In genomic region chr1:89769641-89770040, GRCm38 (mm10) we compare ENCODE assay signal across 19 mouse cellular contexts.
DNase-seq lines count a peak whose midpoint lies in the region; ATAC-seq and TF ChIP-seq lines count a peak whose summit lies in the region.
"Had no signal": no experiment of that assay in that cellular context is flagged by ENCODE, and none has a peak within 500 bp of the region (broad histone marks: within the 10 kb centered on the region; RNA-seq: fewer than 3 reads in every experiment).

No protein-coding gene starts in this region.

- H3K9ac ChIP-seq in hindbrain, postnatal 0 days (replicated peaks; ENCODE audit: low read length): no peak overlapping the region
- H3K9ac ChIP-seq in hindbrain, embryonic 13.5 days: no peak overlapping the region
- no peak overlapping the region for H3K9ac ChIP-seq in neural tube, embryonic 12.5 days
- no peak overlapping the region for H3K9ac ChIP-seq in liver, postnatal 0 days (replicated peaks)
- H3K9ac ChIP-seq: embryonic facial prominence, embryonic 15.5 days; heart, embryonic 15.5 days; intestine, embryonic 15.5 days had no signal

- H3K4me3 ChIP-seq in hindbrain, postnatal 0 days (ENCODE audit: low read length): no peak overlapping the region
- no peak overlapping the region for H3K4me3 ChIP-seq in hindbrain, embryonic 13.5 days
- H3K4me3 ChIP-seq in neural tube, embryonic 12.5 days: no peak overlapping the region
- H3K4me3 ChIP-seq in liver, postnatal 0 days (ENCODE audit: low read depth, low read length): no peak overlapping the region
- H3K4me3 ChIP-seq: embryonic facial prominence, embryonic 15.5 days; heart, embryonic 15.5 days; intestine, embryonic 15.5 days had no signal

- H3K27ac ChIP-seq in hindbrain, postnatal 0 days: no peak overlapping the region
- H3K27ac ChIP-seq in hindbrain, embryonic 13.5 days: no peak overlapping the region
- no peak overlapping the region for H3K27ac ChIP-seq in neural tube, embryonic 12.5 days
- no peak overlapping the region for H3K27ac ChIP-seq in liver, postnatal 0 days (ENCODE audit: low read depth)
- H3K27ac ChIP-seq: embryonic facial prominence, embryonic 15.5 days; heart, embryonic 15.5 days; intestine, embryonic 15.5 days had no signal

- no peak overlapping the region for H3K4me2 ChIP-seq in hindbrain, postnatal 0 days (ENCODE audit: low read depth, low read length)
- no peak overlapping the region for H3K4me2 ChIP-seq in hindbrain, embryonic 13.5 days
- H3K4me2 ChIP-seq in neural tube, embryonic 12.5 days (replicated peaks): no peak overlapping the region
- H3K4me2 ChIP-seq in liver, postnatal 0 days (ENCODE audit: low read depth, low read length): no peak overlapping the region
- H3K4me2 ChIP-seq: embryonic facial prominence, embryonic 15.5 days; heart, embryonic 15.5 days; intestine, embryonic 15.5 days had no signal

- peak; percentile 42; the same call in 1 of the 2 replicates for ATAC-seq in hindbrain, postnatal 0 days
- ATAC-seq in hindbrain, embryonic 13.5 days (ENCODE audit: low FRiP score): no peak
- ATAC-seq in neural tube, embryonic 12.5 days (ENCODE audit: low FRiP score, low read depth): 0 out of 2 replicates have a peak, but pooled peaks have one; percentile 17
- no peak for ATAC-seq in liver, postnatal 0 days
- ATAC-seq: intestine, embryonic 15.5 days had no signal

- 0 out of 2 replicates have a peak, but pooled peaks cover 3% of the 10 kb centered on the region for H3K36me3 ChIP-seq in hindbrain, postnatal 0 days (ENCODE audit: insufficient read depth, low read length)
- peaks cover 22% of the 10 kb centered on the region for H3K36me3 ChIP-seq in hindbrain, embryonic 13.5 days
- no peaks in the 10 kb centered on the region; the same call in 1 of the 2 replicates for H3K36me3 ChIP-seq in neural tube, embryonic 12.5 days
- H3K36me3 ChIP-seq in liver, postnatal 0 days (replicated peaks; ENCODE audit: insufficient read depth, low read length): no peaks in the 10 kb centered on the region
- H3K36me3 ChIP-seq: G1E; heart, embryonic 15.5 days had no signal

- no peak for TF ChIP-seq EP300 in liver, postnatal 0 days (IDR thresholded peaks at IDR 0.05; ENCODE audit: low read depth)

- no peak for TF ChIP-seq CTCF in hindbrain, postnatal 0 days (IDR thresholded peaks at IDR 0.05; ENCODE audit: low read depth)
- TF ChIP-seq CTCF in liver, postnatal 0 days (IDR thresholded peaks at IDR 0.05; ENCODE audit: low read depth): no peak

- peaks cover 11% of the 10 kb centered on the region; the same call in 1 of the 2 replicates for H3K4me1 ChIP-seq in hindbrain, postnatal 0 days (ENCODE audit: insufficient read depth, low read length)
- H3K4me1 ChIP-seq in hindbrain, embryonic 13.5 days (replicated peaks): peaks cover 37% of the 10 kb centered on the region
- peaks cover 22% of the 10 kb centered on the region for H3K4me1 ChIP-seq in neural tube, embryonic 12.5 days
- no peaks in the 10 kb centered on the region for H3K4me1 ChIP-seq in liver, postnatal 0 days (ENCODE audit: insufficient read depth)
- H3K4me1 ChIP-seq: heart, embryonic 15.5 days; intestine, embryonic 15.5 days had no signal

- H3K9me3 ChIP-seq in hindbrain, postnatal 0 days (ENCODE audit: low read length): no peaks in the 10 kb centered on the region
- H3K9me3 ChIP-seq in hindbrain, embryonic 13.5 days: no peaks in the 10 kb centered on the region
- H3K9me3 ChIP-seq in neural tube, embryonic 12.5 days: no peaks in the 10 kb centered on the region
- H3K9me3 ChIP-seq in liver, postnatal 0 days (ENCODE audit: low read length): no peaks in the 10 kb centered on the region
- H3K9me3 ChIP-seq: embryonic facial prominence, embryonic 15.5 days; heart, embryonic 15.5 days; intestine, embryonic 15.5 days had no signal

- H3K27me3 ChIP-seq in hindbrain, postnatal 0 days (ENCODE audit: insufficient read depth, low read length): no peaks in the 10 kb centered on the region
- H3K27me3 ChIP-seq in hindbrain, embryonic 13.5 days: no peaks in the 10 kb centered on the region
- H3K27me3 ChIP-seq in neural tube, embryonic 12.5 days (replicated peaks): no peaks in the 10 kb centered on the region
- no peaks in the 10 kb centered on the region for H3K27me3 ChIP-seq in liver, postnatal 0 days (ENCODE audit: insufficient read depth, low read length)
- H3K27me3 ChIP-seq: embryonic facial prominence, embryonic 15.5 days; heart, embryonic 15.5 days; intestine, embryonic 15.5 days had no signal

- 72% methylated on average over 4 of the region's 4 CpGs for WGBS in hindbrain, postnatal 0 days
- 53% methylated on average over 4 of the region's 4 CpGs for WGBS in hindbrain, embryonic 13.5 days
- 55% methylated on average over 4 of the region's 4 CpGs for WGBS in neural tube, embryonic 12.5 days
- 86% methylated on average over 4 of the region's 4 CpGs for WGBS in liver, postnatal 0 days (ENCODE audit: insufficient replicate concordance)

- DNase-seq in cerebellum, postnatal 10 days: peak; percentile 40 to 44
- no peak for DNase-seq in cerebellum, adult 8-10 months
- DNase-seq in hindbrain, postnatal 0 days (ENCODE audit: low spot score): no peak
- no peak for DNase-seq in neural tube, embryonic 10.5 days (ENCODE audit: extremely low spot score, low spot score)
- no peak for DNase-seq in liver, postnatal 0 days
- DNase-seq: embryo, embryonic 11 days; gastrocnemius, postnatal 14 days; heart, adult 18-20 months; kidney, adult 9 months; kidney, postnatal 25 days; lung, adult 18-20 months; lung, postnatal 36 days; thymus, postnatal 14 days had no signal

Comparison
In these comparisons a context has a peak if more than half of its experiments do, and no peak if none do; other contexts are left out.
1. DNase-seq: peak in cerebellum, postnatal 10 days (2 of 2); none in cerebellum, adult 8-10 months (single experiment), hindbrain, postnatal 0 days (single experiment), neural tube, embryonic 10.5 days (single experiment) and liver, postnatal 0 days (single experiment).
2. ATAC-seq: peak in hindbrain, postnatal 0 days (single experiment) and neural tube, embryonic 12.5 days (single experiment); none in hindbrain, embryonic 13.5 days (single experiment) and liver, postnatal 0 days (single experiment).